Mouse (Mus musculus) heart, postnatal 25 days (tissue): ENCODE measurements around the gene Mrpl19. TPM values are rescaled to one million over a fixed set of nuclear protein-coding genes. Genes with fewer than 3 reads are reported as not detected.
A peak's percentile ranks its signal among the peaks of the same experiment; 100 is the strongest.

Experiments used
- DNase-seq: peaks from one replicate; pipeline ENCODE4 v3.0.0; 2022; ENCODE audit warnings: low spot score
- intact Hi-C: fragments of 180-260 bp; cut with DNase I; formaldehyde crosslinking; loops from one replicate; pipeline ENCODE4 v1.15.1; 2025
- total RNA-seq, 2 experiments: library from RNA; stranded (reverse); gene quantifications; 2 replicates each; pipeline ENCODE4 v1.2.3; 2021

Mrpl19 gene
- total RNA-seq, result 10 to 100 TPM; 43.6 to 46.4 TPM

DNA sequence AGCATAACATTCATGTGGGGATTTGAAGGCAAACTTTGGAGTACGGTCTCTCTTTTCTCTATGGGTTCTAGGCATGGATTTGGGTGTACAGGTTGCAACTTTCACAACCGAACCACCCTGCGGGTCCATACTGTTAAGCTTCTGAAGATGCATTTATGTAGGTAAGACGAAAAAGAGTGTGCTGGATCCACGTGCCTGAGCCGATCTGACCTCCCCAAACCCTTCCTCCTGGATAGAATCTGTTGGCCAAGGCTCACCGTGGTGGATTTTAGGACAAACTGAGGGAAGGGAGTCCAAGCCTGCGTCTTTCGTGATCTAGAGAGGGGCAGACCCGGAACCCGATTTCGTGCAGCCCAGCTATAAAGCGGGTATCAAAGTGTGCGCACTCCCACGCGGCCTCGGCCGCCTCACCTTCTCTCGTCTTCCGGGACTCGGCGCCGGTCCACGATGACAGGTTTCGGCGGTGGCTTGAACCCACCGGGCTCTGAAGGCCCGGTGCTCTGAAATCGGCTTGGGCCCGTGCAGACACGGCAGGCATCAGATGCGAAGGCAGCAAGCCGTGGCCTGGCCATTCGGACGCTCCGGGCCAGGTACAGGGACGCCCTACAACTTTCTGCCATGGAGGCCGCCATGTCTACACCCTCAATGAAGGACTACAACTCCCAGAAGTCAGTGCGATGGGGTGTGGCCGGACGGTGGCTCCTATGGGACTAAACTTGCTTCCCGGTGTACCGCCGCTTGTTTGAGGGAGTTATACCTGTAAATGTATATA, at the start of gene Mrpl19:
Gene Mrpl19, minus strand, starts transcription at position 663 of the 772 bp plus-strand sequence.
- intact Hi-C loops, result loop anchor here (5.0 kb wide), 1 partner anchor 43 kb away; the partner anchor contains the start of gene Gcfc2
- DNase-seq, result peak; percentile 79

DNA sequence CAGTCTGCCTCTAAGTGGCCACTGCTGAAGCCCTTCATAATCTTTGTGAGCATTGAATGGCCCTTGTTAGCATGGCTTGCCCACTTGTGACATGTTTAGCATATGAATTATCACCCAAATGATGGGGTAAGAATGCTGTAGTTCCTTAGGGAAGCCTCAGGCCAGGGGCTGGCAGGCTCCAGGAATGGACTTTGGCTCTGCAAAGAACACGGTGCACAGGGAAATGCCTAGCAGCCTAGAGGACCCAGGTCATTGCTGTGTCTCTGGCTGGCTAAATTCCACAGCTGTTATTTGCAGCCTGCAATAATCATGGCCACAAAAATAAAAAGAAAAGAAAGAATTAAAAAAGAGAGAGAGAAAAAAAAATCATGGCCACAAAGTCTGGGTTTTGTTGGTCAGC, 46.6 kb upstream of the Mrpl19 start:
- intact Hi-C loops, result no loop called here
- no peak for DNase-seq

DNA sequence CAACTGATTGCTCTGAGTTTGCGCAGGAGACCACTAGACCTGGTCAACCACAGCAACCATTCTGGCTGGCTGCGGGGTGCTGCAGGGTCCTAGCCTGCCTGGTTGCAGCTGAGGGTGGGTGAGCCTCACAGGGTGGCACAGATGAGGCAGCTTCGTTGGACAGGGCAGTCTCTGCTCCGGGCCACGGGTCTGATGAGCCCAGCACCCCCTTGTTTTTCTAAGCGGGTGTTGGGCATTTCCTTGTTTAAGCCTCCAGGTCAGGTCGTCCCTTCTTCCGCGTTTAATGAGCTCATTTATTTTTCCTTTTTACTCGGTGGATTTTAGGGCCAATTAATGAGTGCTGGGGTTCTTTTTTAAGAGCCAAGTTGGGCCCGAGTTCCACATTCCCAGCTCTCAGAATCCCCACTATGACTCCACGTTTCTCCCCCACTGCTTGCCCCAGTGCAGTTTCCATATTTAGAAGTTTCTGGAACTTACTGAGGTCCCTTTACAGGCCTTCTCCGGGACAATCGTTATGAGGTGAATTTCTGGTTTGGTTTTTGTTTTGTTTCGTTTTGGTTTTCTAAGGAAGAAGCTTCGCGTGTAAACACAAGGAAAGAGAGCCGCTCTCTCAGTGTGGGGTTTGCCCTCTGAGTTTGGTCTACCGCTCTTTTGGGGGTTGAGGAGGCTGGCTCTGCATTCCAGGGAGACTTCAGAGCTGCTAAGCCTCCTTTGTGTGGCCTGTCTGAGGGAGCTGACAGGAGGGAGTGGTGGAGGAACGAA, 24.5 kb upstream of the Mrpl19 start:
- intact Hi-C loops, result no loop called here
- no peak for DNase-seq

DNA sequence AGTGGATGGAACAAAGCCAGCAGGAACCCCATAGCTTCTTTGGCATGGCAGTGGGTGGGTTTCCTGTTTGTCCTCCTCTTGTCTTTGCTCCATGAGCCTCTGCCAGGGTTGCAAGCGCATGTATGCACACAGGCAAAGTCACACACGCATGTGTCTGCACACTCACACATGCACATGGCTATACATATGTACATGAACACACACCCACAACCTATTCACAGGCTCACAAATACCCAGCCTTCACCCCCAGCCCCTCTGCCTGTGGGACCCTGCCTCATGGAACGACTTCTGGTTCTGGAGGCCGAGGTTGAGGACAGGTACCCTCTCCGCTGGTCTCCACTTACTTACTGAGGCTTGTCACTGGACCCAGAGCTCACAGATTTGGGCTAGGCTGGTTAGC, 22.6 kb upstream of the Mrpl19 start:
- intact Hi-C loops, result loop anchor here (5.0 kb wide), 2 partner anchors 54 to 614 kb away; partner anchors contain the start of gene Eva1a
- no peak for DNase-seq

DNA sequence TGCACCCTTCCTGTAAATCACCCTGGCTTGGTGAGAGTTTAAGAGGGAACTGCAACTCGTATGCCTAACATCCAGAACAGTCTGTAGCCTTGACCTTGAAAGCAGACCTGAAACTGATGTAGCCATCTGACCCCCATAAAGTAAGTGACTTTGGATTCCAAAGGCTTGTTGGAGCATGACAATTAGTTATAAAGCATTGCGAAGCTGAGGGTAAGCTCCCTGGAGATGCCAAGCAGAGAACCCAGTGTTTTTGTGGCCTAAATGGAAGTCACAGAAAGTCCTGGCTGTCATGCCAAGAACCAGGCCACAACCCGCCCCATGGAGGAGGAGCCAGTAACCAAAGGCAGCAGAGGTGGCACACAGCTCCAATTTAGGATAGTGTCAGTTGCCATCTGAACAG, 21.8 kb upstream of the Mrpl19 start:
- DNase-seq, result no peak
- intact Hi-C loops, result loop anchor here (5.0 kb wide), 2 partner anchors 55 to 615 kb away; partner anchors contain the start of gene Eva1a

DNA sequence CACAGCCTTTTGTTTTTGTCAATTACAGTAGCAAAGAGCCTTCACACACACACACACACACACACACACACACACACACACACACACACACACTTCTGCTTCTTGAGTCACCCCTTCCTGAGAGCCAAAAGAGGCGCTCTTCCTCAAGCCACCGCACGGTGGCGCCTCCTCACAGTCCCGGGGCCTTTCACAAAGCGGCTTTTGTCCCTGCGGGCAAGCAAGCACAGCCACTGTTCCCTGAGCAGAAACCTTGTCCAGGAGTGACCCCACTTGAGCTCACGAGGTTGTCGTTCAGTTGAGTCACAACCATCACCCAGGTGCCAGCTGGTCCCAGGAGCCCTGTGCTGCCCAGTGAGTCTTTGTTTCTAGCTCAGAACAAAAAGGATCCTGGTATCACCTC, 21.3 kb upstream of the Mrpl19 start:
- peak; percentile 45 for DNase-seq
- intact Hi-C loops, result loop anchor here (5.0 kb wide), 2 partner anchors 55 to 615 kb away; partner anchors contain the start of gene Eva1a

DNA sequence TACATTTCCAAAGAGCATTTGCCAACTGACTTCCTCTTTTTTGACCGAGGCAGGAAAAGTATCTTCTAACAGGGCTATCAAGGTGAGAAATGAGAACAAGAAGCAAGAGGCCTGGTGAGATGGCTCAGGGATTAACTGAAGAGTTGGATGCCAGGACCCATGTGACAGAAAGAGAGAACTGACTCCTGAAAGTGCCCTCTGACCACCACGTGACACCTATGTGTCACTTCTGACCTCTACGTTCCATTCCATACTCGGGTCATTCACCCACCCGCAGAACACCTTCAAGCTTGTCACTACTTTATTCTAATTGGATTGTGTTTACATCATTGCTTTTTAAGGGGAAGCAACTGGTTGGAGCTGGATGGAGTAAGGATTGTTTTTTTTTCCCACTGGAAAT, 20.8 kb upstream of the Mrpl19 start:
- intact Hi-C loops, result loop anchor here (1.0 to 5.0 kb wide), 3 partner anchors 56 to 616 kb away; partner anchors contain the start of gene Eva1a
- DNase-seq, result no peak

DNA sequence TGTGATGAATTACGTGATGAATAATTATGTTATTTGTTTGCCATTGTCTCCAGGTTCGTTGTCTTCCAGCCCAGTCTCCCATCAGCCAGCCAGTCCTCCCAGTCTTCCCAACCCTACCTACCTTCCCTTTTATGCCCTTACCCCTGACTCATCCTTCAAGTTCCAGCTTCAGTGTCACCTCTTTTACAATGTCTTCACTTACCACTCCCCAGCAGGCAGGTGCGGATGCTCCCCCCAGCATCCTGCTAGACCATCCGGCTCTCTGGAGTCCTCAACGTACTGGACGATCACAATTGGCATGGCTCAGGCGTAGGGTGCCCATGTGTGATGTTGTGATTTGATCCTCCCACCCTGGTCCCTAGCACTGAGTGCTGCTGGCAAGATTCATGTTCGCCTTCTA, 20.4 kb upstream of the Mrpl19 start:
- no peak for DNase-seq
- intact Hi-C loops, result loop anchor here (1.0 to 5.0 kb wide), 3 partner anchors 56 to 616 kb away; partner anchors contain the start of gene Eva1a

DNA sequence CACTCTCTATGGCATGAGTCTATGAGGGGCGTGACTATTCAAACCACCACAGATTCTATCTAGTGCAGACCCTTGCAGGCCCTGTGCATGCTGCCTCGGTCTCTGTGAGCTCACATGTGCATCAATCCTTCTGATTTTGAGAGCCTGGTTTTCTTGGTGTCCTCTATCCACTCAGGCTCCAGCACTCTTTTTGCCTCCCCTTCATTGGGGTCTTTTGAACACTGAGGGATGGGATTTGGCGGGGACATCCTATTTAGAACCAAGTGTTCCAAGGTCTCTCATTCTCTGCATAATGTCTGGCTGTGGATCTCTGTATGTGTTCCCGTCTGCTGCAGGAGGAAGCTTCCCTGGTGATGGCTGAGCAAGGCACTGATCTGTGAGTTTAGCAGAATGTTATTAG, 13.5 kb upstream of the Mrpl19 start:
- intact Hi-C loops, result loop anchor here (5.0 kb wide), 1 partner anchor 723 kb away; no protein-coding TSS in a partner anchor
- DNase-seq, result no peak

DNA sequence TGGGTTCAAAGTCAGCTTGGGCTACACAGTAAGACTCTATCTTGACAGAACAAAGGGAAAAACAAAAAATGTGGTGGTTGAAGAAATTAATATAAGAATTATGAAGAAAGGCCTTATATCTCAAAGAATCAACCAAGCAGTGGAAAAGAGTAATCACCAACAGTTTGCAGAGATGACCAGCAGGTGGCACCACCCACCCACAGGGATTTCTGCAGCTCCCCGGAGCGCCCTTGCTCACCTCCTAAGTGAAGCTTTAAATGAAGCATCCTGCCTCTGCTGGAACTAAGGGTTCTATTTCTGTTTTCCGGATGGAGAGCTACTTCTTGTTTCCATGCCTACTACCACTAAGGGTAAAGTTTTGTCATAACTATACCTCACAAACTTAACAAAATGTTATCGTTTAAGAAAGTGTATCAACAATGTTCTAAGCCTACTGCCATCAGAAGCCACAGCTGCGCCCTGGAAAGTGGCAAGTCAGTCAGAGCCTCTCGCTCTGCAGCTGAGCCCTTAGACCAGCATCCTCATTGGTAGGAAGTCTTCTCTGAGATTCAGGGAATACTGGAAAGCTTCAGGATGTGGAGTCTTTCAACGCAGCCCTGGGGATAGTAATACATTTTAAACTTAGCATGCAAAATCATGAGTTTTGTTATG, 10.3 kb upstream of the Mrpl19 start:
- intact Hi-C loops, result loop anchor here (2.0 to 5.0 kb wide), 2 partner anchors 143 to 726 kb away; no protein-coding TSS in a partner anchor
- peak; percentile 10 for DNase-seq

DNA sequence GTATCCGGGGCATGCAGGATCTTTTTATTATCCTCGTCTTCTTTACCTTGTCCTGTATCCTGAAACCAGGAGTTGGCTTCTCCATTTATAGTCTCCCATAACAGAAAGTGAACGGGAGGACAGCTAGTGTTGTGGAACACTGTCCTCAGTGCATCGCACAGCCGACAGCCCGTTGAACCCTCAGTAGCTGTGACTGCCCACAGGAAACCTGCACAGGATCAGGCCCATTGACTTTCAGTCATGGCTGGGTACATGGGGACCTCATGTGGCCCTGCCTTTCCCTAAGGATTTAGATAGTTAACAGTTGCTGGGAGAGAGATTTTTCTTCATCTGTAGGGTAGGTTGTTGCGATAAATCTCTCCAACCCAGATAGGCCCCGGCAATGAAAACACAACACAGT, 6.8 kb upstream of the Mrpl19 start:
- no peak for DNase-seq
- intact Hi-C loops, result no loop called here

DNA sequence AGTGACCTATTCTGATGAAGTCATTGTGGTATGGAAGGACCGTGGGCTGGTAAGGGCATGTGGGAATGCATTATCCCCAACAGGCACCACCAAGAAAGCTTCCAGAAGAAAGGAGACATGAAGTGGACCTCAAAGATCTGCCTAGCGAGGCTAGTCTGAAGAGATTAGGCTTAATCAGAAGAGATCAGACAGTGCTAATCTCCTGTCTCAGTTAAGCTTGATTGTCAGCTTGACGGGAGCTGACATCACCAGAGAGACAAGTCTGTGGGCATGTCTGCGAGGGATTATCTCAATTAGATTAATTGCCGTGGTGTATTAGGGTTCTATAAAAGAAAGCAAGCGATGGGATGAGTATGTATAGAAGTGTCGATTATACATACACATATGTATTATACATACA, 5.4 kb upstream of the Mrpl19 start:
- intact Hi-C loops, result no loop called here

DNA sequence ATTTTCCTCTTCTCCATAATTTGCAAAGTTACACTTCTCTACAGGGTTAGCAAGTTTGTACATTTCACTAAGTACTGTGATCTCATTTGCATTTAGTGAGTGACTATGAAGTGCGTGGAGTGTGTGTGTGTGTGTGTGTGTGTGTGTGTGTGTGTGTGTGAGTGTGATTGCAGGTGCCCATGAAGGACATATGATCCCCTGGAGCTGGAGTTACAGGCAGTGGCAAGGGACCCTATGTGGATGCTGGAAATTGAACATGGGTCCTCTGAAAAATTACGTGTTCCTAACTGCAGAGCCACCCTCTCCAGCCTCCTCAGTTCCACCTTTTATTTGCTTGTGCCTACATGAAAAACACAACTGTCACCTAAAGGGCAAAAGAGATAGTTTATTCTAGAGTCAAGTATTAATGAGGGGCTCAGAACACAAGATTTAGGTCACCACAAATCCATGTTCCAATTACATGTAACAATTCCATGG, 348 bp upstream of the Mrpl19 start:
- intact Hi-C loops, result loop anchor here (5.0 kb wide), 1 partner anchor 44 kb away; the partner anchor contains the start of gene Gcfc2

More for the DNA sequence above, 5.4 kb upstream of the Mrpl19 start:
- DNase-seq, result no peak

DNA sequence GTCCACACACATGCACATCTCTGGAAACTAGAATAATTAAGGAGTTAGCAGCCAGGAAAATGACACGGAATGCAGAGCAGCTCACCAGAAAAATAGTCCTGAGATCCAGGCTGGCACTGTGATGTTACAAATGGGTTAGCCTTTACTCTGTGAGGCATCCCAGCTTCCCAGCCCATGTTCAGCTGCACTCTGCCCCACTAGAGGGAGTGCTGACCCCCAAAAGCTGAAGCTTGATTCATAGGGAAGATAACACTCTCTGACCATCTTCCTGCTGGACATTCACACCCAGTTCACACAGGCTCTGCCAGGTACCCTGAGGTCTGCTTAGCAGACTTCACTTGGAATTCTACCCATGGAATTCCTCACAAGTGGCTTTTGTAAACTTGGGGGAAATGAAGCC, 5.5 kb downstream of the Mrpl19 start:
- intact Hi-C loops, result no loop called here

More for the DNA sequence above, 348 bp upstream of the Mrpl19 start:
- DNase-seq, result no peak

DNA sequence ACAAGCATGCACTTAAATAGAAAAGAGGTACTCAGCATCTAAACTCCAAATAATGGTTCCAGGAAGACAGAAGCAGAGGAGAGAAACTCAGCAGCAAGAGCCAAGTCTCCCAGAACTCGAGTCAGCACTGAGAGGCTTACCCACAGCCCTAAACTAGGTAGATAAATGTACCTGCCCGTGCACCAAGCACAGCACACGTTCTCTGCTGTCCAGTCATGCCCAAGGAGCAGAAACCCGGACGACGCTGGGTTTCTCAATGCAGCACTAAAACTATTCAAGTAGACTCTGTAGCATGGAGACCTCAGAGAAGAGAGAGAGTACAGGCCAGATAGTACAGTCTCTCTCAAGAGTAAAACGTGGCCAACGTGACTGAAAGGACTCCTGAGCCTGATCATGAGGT, 5.9 kb downstream of the Mrpl19 start:
- intact Hi-C loops, result no loop called here
- no peak for DNase-seq

More for the DNA sequence above, 5.5 kb downstream of the Mrpl19 start:
- no peak for DNase-seq

DNA sequence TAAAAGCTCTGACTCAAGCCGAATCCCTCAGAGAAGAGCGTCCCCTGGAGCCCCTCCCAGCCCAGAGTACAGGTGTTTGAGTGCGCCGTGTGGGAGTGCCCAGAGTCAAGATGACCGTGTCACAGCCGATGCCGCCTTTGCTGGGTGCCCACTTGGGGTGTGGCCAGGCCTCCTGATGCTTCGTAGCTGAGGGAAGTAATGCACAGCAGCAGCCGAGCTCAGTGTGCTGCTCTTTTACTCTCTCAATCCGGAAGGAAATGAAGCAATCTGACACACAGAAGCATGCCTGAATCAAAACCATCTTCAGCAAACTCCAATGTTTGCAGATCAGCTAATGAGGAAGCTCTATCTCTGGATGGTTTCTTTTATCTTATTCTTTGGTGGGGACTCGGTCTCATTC, 7.8 kb downstream of the Mrpl19 start:
- DNase-seq, result no peak
- intact Hi-C loops, result no loop called here

DNA sequence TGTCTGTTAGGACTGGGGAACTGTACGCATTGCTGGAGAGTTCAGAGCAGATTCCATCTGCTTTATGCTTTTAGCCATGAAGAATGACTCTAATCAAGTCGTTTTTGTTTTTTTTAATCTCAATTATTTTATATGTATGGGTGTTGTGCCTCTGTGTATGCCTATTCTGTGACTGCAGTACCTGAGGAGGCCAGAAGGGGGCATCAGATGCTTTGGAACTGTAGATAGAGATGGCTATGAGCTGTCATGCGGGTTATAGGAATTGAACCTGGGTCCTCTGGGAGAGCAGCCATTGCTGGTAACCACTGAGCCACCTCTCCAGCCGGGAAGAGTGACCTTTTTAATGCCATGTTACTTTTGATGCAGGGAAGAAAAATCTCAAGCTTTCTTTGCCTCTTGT, 9.4 kb downstream of the Mrpl19 start:
- DNase-seq, result no peak
- intact Hi-C loops, result no loop called here

DNA sequence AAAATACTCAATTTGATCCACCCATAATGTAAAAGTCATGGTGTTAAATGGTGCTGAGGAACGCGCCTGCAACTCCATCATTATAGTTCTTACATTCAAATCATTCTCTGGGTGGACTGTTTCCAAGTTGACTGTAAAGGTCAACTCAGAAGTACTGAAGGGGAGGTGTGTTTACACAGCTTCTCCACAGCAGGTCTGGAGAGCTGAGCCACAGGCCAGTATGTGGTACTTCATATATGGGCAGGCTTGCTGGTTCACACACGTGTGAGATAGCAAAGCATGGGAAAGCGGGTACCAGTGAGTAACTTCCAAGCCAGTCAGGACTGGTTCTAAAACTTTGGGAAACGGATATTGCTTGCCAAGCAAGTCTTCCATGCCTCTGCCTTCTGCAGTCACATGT, 10.6 kb downstream of the Mrpl19 start:
- no peak for DNase-seq
- intact Hi-C loops, result no loop called here

DNA sequence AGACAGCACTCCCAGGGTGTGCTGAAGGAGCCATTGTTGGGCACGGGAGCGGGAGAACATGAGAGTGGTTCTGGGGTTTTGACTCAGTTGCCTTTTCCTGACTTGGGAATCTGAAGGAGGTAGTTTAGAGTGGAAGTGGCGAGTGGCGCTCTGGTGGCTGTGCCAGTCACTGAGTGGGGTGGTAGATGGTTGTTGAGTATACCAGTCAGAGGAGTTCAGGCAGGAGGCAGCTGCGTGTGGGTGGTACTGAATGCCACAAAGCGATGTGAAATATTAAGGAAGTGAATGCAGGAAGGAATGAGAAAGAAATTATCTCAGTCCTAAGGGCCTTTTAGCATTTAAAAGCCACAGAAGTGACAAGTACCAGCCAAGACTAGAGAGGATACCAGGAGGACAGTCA, 18.9 kb downstream of the Mrpl19 start:
- DNase-seq, result no peak
- intact Hi-C loops, result no loop called here

DNA sequence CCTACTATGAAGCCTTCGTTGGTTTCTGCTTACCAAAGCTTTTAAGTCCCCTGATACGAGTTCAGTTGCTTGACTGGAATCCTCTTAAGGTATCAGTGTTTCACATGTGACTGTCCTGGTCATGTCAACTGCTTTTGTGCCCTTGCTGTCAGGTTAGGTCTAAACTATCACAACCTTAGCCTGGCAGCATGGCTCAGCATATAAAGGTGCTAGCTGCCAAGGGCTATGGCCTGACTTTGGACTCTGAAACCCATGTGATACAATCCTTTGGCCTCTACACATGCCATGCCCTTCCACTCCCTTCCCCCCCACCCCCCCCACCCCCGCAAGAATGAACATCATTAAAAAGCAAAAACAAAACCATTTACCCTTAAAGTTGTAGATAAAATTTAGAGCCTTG, 21.3 kb downstream of the Mrpl19 start:
- no peak for DNase-seq
- intact Hi-C loops, result no loop called here
